Mouse (Mus musculus) hindbrain, embryonic 11.5 days (tissue): ENCODE results near the gene Tmem178. TPM values are rescaled to one million over a fixed set of nuclear protein-coding genes. Genes with fewer than 3 reads are reported as not detected.

ENCODE experiments used
- ATAC-seq: fragments of 200-750 bp; cut with Nextera tagmentation; 2 replicates; pipeline ENCODE4 v1.8.0; 2017; ENCODE audit warnings: mild to moderate bottlenecking, moderate TSS enrichment, moderate library complexity; ENCODE audit not compliant: low FRiP score
- DNase-seq: peaks from one replicate; pipeline ENCODE4 v3.0.0-alpha.2; 2015; ENCODE audit warnings: low spot score
- H3K27ac ChIP-seq: fragments of 300-500 bp; sonication (generic); 2 replicates; pipeline ENCODE4 v1.5.1; 2014; ENCODE audit warnings: mild to moderate bottlenecking, low read depth, low read length
- H3K27me3 ChIP-seq: fragments of 300-500 bp; sonication (generic); 2 replicates; pipeline ENCODE4 v1.6.1; 2014; ENCODE audit warnings: mild to moderate bottlenecking, low read length, moderate library complexity, mixed read lengths; ENCODE audit not compliant: control insufficient read depth, insufficient read depth
- H3K36me3 ChIP-seq: fragments of 300-500 bp; sonication (generic); 2 replicates; pipeline ENCODE4 v1.6.1; 2014; ENCODE audit warnings: mild to moderate bottlenecking, low read length, moderate library complexity, mixed read lengths; ENCODE audit not compliant: control insufficient read depth, insufficient read depth
- H3K4me1 ChIP-seq: fragments of 300-500 bp; sonication (generic); replicated peaks from 2 replicates; pipeline ENCODE4 v1.6.1; 2014; ENCODE audit warnings: low read length, mixed read lengths; ENCODE audit not compliant: control insufficient read depth, insufficient read depth
- H3K4me2 ChIP-seq: fragments of 300-500 bp; sonication (generic); replicated peaks from 2 replicates; pipeline ENCODE4 v1.6.1; 2014; ENCODE audit warnings: mild to moderate bottlenecking, low read depth, low read length
- H3K4me3 ChIP-seq: fragments of 300-500 bp; sonication (generic); 2 replicates; pipeline ENCODE4 v1.5.1; 2014; ENCODE audit warnings: low read depth, low read length
- H3K9ac ChIP-seq: fragments of 300-500 bp; sonication (generic); 2 replicates; pipeline ENCODE4 v1.6.1; 2014; ENCODE audit warnings: low read depth, low read length
- H3K9me3 ChIP-seq: fragments of 300-500 bp; sonication (generic); 2 replicates; pipeline ENCODE4 v1.6.1; 2016; ENCODE audit warnings: low read length; ENCODE audit not compliant: control insufficient read depth
- whole genome bisulfite sequencing: fragments of 180-500 bp; shearing (Covaris S2); extraction: QIAGEN DNeasy Blood & Tissue Kit; methylation state at CpG from one replicate; pipeline ENCODE4 v1.1.7; 2014; 5-methylcytosine and 5-hydroxymethylcytosine counted together
- polyA plus RNA-seq: library from polyadenylated mRNA; unstranded; fragments of >200 nt; fragmentation: Nextera tagmentation; extraction: Ambion mirVana; gene quantifications from 2 replicates; pipeline ENCODE4 v1.2.1, GENCODE M21; 2014

The Tmem178 gene
- polyA plus RNA-seq = 17.0 and 19.8 TPM in 2 replicates

DNA sequence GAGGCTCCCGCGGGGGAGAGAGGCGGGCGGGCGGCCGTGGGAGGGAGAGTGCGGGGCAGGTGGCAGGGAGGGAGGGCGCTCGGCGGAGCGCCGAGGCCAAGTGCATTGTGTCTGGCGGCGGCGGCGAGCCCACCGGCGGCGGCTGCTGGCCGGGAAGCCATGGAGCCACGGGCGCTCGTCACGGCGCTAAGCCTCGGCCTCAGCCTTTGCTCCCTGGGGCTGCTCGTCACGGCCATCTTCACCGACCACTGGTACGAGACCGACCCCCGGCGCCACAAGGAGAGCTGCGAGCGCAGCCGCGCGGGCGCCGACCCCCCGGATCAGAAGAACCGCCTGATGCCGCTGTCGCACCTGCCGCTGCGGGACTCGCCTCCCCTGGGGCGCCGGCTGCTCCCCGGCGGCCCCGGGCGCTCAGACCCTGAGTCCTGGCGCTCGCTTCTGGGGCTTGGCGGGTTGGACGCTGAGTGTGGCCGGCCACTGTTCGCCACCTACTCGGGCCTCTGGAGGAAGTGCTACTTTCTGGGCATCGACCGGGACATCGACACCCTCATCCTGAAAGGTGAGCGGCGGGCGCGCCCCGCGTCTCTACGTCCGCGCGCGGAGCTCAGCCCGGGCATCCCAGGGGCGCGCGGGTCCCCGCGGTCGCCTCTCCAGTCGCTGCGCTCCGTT lies at the start of gene Tmem178:
Gene Tmem178, plus strand, starts transcription at position 103 of the 669 bp plus-strand sequence.
- Histone ChIP-seq H3K9ac (peak within 1 kb of the TSS; percentile 88), H3K27me3 (peaks cover 2% of the 10 kb centered on the region; the same call in 1 of the 2 replicates), H3K4me3 (peak within 1 kb of the TSS; percentile 83), H3K4me2 (peak within 1 kb of the TSS; percentile 93), H3K27ac (peak within 1 kb of the TSS; percentile 86), H3K9me3 (no peaks in the 10 kb centered on the region), H3K36me3 (no peaks in the 10 kb centered on the region), H3K4me1 (no peaks in the 10 kb centered on the region; the same call in 1 of the 2 replicates)
- 0% methylated on average over 39 of the region's 84 CpGs for WGBS
- ATAC-seq (peak; percentile 82), DNase-seq (peak; percentile 66)

DNA sequence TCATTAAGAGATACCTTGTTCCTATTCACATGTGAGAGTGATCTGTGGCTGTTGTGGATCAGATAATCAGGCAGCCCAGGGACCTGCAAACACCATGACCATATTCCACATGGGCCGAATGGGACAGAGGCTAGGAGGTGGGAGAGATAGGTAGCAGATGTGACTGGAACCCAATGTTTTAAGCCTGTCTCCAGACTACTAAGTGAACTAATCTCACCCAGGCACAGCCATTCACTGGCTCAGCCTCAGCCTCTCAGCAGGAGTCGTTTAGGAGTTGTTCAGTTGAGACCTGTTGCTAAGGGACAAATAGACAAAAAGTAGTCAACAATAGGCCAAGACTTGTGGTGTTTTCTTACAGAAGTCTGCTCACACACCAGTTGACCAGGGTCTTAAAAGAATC lies 48.0 kb upstream of the Tmem178 start:
- DNase-seq (no peak), ATAC-seq (no peak)
- 46% methylated on average over 2 of the region's 2 CpGs for WGBS

DNA sequence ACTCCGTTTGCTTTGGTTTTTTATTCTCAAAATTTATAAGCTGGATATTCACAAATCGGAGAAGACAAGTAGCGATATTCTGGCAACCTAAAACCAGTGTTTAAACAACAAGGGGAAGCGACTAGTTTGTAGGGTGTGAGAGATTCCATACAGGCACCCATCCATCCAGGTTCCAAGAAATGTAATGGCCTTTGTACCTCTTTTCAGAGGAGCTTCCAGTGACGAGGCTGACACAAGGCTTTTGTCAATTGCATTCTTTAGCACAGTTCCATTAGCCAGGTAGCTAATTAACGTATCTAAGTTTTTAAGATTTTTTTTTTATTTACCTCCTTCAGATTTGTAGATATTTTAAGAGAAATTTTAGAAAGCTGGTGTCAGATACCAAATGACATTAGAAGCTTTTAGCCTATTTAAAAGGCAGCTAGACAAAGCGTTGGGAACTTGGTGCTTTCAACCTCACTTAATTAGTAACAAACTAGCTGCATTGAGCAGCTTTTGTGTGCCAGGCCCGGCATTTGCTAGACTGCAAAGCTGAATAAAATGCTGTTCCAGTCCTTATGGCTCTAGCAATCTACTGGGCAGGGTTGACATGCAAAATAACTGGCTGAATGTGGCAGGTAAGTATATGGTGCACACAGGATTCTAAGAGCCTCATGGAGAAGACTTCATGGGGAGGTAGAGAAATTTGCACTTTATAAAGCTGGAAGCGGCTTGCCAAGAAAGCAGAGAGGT lies 46.6 kb upstream of the Tmem178 start:
- DNase-seq (no peak), ATAC-seq (no peak)
- no peaks in the 10 kb centered on the region for H3K9me3 ChIP-seq
- 62% methylated on average over 9 of the region's 9 CpGs for WGBS
- H3K4me1 ChIP-seq = no peaks in the 10 kb centered on the region
- H3K4me2 ChIP-seq = no peak overlapping the region
- no peaks in the 10 kb centered on the region for H3K27me3 ChIP-seq
- H3K9ac ChIP-seq = no peak overlapping the region
- H3K36me3 ChIP-seq = no peaks in the 10 kb centered on the region
- no peak overlapping the region for H3K27ac ChIP-seq
- no peak overlapping the region for H3K4me3 ChIP-seq

More for the DNA sequence above, 48.0 kb upstream of the Tmem178 start:
- Histone ChIP-seq H3K9ac (no peak overlapping the region), H3K27ac (no peak overlapping the region), H3K4me3 (no peak overlapping the region), H3K4me2 (no peak overlapping the region), H3K9me3 (no peaks in the 10 kb centered on the region), H3K36me3 (no peaks in the 10 kb centered on the region), H3K4me1 (no peaks in the 10 kb centered on the region), H3K27me3 (no peaks in the 10 kb centered on the region)

DNA sequence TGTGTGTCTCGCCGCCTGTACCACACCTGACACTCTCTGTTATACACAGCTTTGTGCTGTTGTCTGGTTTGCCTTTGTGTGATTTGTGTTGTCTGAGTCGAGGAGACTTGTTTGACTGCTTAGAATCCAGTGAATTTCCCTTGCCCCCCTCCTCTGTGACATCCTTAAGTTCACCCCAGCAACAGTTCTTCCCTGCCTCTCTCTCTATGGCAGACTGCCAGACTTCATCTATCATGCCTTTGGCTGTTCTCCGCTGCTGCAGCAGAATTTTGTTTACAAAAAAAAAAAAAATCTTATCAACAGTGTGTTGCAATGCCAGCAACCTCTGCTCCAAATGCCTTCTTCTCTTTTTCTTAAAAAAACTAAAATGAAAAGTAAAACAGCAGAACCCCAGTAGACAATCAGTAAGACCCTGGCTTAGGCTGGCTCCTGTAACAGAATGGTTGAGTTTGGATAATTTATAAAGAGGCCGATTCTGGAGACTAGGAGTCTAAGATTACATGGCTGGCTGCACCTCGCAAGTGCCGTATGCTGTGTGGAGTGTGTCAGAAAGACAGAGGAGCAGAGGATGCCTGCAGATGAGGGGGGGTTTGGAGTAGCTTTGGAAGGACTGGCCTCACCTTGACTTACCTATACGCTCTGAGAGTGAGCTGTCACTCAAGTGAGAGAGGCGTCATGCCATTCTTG lies 44.8 kb upstream of the Tmem178 start:
- Histone ChIP-seq H3K4me1 (no peaks in the 10 kb centered on the region), H3K9me3 (no peaks in the 10 kb centered on the region), H3K4me2 (no peak overlapping the region), H3K27ac (no peak overlapping the region), H3K27me3 (no peaks in the 10 kb centered on the region), H3K4me3 (no peak overlapping the region), H3K9ac (no peak overlapping the region), H3K36me3 (no peaks in the 10 kb centered on the region)
- 69% methylated on average over 9 of the region's 9 CpGs for WGBS
- DNase-seq (peak; percentile 23), ATAC-seq (peak; percentile 49; the same call in 1 of the 2 replicates)

DNA sequence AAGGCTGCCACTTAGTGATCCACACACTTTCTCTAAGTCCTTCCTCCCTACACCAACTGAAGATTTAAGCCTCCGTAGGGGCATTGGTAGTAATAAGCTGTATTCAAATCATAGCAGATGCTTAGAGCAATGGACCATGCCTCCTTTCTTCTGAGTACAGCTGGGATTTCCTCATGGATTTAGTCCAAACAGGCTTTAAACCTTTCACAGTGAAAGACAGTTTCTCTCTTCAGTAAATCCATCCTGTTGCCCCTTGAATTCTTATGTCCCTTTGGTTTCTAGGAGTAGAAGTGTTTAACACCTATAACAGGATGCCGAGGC lies 44.3 kb upstream of the Tmem178 start:
- no peak; the same call in 1 of the 2 replicates for ATAC-seq
- no peak overlapping the region for H3K4me2 ChIP-seq
- no peaks in the 10 kb centered on the region for H3K4me1 ChIP-seq

DNA sequence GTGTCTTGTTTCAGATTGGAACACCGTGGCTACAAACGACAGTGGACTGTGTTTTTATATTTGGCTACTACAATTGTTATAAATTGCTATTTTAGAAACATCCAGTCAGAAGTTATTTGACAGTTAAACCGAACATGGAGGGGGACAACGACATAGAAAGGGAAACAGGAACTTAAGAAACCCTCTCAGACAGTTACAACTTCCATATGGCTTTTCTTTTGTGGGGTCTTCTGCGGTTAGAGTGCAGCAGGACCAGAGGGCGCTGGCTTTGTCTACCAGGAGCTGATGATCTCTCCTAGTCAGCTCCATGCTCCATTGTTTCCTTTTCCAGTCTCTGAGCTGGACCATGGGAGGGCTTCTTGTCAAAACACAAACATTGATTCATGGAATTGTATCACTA lies 42.5 kb upstream of the Tmem178 start:
- no peak overlapping the region for H3K4me3 ChIP-seq
- no peak overlapping the region for H3K27ac ChIP-seq
- no peaks in the 10 kb centered on the region for H3K4me1 ChIP-seq
- DNase-seq = no peak
- no peak for ATAC-seq
- H3K9me3 ChIP-seq = no peaks in the 10 kb centered on the region
- H3K4me2 ChIP-seq = no peak overlapping the region
- H3K27me3 ChIP-seq = no peaks in the 10 kb centered on the region
- 83% methylated on average over 6 of the region's 6 CpGs for WGBS
- H3K36me3 ChIP-seq = no peaks in the 10 kb centered on the region
- no peak overlapping the region for H3K9ac ChIP-seq

More for the DNA sequence above, 44.3 kb upstream of the Tmem178 start:
- Histone ChIP-seq H3K27me3 (no peaks in the 10 kb centered on the region), H3K27ac (no peak overlapping the region), H3K36me3 (no peaks in the 10 kb centered on the region), H3K9ac (no peak overlapping the region), H3K4me3 (no peak overlapping the region), H3K9me3 (no peaks in the 10 kb centered on the region)
- no peak for DNase-seq
- WGBS = 89% methylated on average over 2 of the region's 2 CpGs

DNA sequence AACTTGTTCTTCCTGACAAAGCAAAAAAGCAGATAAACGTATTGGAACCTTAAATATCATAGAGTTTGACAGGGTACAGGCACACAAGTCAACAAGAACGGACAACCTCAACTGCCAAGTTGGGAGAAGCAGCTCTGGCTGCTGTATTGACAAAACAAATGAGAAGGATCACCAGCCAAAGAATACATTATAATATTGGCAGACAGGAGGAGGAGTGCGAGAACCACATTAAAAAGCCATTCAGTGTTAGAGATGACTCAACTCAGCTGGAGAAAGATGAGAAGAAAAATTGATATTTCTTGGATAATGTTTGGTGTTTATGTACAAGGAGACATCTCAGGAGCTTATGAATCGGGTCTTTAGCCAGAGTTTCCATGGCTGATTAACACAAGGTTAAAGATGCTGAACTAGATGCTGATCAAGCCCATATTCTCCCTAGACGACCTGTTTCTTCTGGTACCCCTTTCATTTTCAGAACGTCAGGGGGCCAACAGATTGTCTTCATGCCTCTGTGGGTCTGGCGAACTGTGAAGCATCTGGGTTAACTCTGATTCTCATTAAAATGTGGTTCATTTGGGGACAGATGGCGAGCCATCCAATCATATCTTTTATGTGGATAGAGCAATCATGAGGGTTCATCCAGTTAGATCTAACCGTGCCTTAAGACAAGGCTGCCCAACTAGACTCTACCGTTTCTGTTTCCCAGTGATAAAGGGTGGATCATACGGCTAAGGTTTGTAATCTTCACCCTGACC lies 41.1 kb upstream of the Tmem178 start:
- Histone ChIP-seq H3K36me3 (no peaks in the 10 kb centered on the region), H3K9me3 (no peaks in the 10 kb centered on the region), H3K27ac (no peak overlapping the region), H3K9ac (no peak overlapping the region), H3K4me2 (no peak overlapping the region), H3K4me1 (no peaks in the 10 kb centered on the region), H3K4me3 (no peak overlapping the region), H3K27me3 (no peaks in the 10 kb centered on the region)
- no peak for ATAC-seq
- WGBS = 83% methylated on average over 11 of the region's 11 CpGs
- no peak for DNase-seq

DNA sequence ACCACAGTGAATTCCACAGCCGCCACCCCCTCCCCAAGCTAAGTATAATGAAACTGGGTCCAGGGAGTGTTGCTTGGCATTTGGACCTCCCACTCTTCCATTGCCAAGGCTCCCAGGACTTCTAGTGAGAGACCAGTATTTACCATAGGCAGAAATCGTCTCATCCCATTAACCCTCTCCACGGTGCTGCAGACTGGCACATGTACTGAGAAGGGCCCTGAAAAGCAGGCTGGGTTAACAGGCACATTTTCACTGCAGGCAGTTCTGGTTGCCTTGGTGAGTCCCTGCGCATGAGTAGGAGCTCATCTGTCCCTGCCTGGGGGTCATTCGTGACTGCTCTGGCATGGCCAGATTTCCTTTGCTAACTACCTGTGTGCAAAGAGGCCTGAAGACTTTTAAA lies 40.4 kb upstream of the Tmem178 start:
- Histone ChIP-seq H3K27me3 (no peaks in the 10 kb centered on the region), H3K9me3 (no peaks in the 10 kb centered on the region), H3K36me3 (no peaks in the 10 kb centered on the region), H3K4me3 (no peak overlapping the region), H3K4me1 (no peaks in the 10 kb centered on the region), H3K9ac (no peak overlapping the region), H3K27ac (no peak overlapping the region), H3K4me2 (no peak overlapping the region)
- peak; percentile 25; the same call in 1 of the 2 replicates for ATAC-seq
- no peak for DNase-seq
- 67% methylated on average over 5 of the region's 5 CpGs for WGBS
